Mouse (Mus musculus) liver, postnatal 0 days (tissue): Measurements from ENCODE around the gene Siah2.

Experiments used
- CTCF ChIP-seq: sonication (generic); IDR thresholded peaks from 2 replicates; pipeline ENCODE4 v1.5.1; 2016; ENCODE audit warnings: antibody characterized with exemption, low read depth
- EP300 ChIP-seq: IDR thresholded peaks from 2 replicates; pipeline ENCODE4 v1.6.1; 2016; ENCODE audit warnings: antibody characterized with exemption, low read depth, mild to moderate bottlenecking

- TF ChIP-seq CTCF (no peak), EP300 (no peak)
These were observed 28.2 kb downstream of the Siah2 start for GRCm38 (mm10) chr3:58663970-58664369.
